ENCODE assay signal across 8 mouse cellular contexts in genomic region chr13:85310968-85311367, GRCm38 (mm10). TPM values are rescaled to one million over a fixed set of nuclear protein-coding genes. Genes with fewer than 3 reads are reported as not detected.
A peak's percentile ranks its signal among the peaks of the same experiment; 100 is the strongest.
DNase-seq lines count a peak whose midpoint lies in the region; ATAC-seq lines count a peak whose summit lies in the region.
"Had no signal": no experiment of that assay in that cellular context is flagged by ENCODE, and none has a peak within 500 bp of the region (broad histone marks: within the 10 kb centered on the region; RNA-seq: fewer than 3 reads in every experiment).

No protein-coding gene starts in this region.

- DNase-seq in limb, embryonic 10.5 days (ENCODE audit: low spot score): no peak
- peak; percentile 38 for DNase-seq in cerebellum, adult 8-10 months
- peak; percentile 35 for DNase-seq in forelimb bud, embryonic 11.5 days (ENCODE audit: low read depth, low spot score)
- peak; percentile 52 to 61 for DNase-seq in right cerebral cortex, adult 2 months (ENCODE audit: low spot score in 2 of 2)
- DNase-seq in natural killer cell, adult 2 months (ENCODE audit: low spot score in 2 of 2): no peak

- H3K4me2 ChIP-seq in limb, embryonic 12.5 days: no peak overlapping the region
- H3K4me2 ChIP-seq: midbrain, embryonic 13.5 days had no signal

- no peak overlapping the region for H3K27ac ChIP-seq in limb, embryonic 12.5 days
- H3K27ac ChIP-seq in limb, embryonic 10.5 days: no peak overlapping the region
- H3K27ac ChIP-seq: midbrain, embryonic 13.5 days had no signal

- H3K4me3 ChIP-seq in limb, embryonic 12.5 days (replicated peaks): no peak overlapping the region
- H3K4me3 ChIP-seq in limb, embryonic 10.5 days: no peak overlapping the region
- H3K4me3 ChIP-seq: midbrain, embryonic 13.5 days had no signal

- ATAC-seq in limb, embryonic 12.5 days (ENCODE audit: insufficient number of reproducible peaks, insufficient read depth, low FRiP score, low TSS enrichment, low read depth): peak; percentile 37; the same call in 1 of the 2 replicates
- no peak for ATAC-seq in erythroblast, adult 5-6 weeks (replicated peaks; ENCODE audit: low FRiP score, poor library complexity, severe bottlenecking)
- ATAC-seq: midbrain, embryonic 13.5 days had no signal

- no peaks in the 10 kb centered on the region for H3K4me1 ChIP-seq in limb, embryonic 12.5 days (replicated peaks)
- peaks cover 6% of the 10 kb centered on the region for H3K4me1 ChIP-seq in limb, embryonic 10.5 days
- H3K4me1 ChIP-seq: midbrain, embryonic 13.5 days had no signal

- H3K9ac ChIP-seq in limb, embryonic 12.5 days (replicated peaks): no peak overlapping the region
- H3K9ac ChIP-seq: midbrain, embryonic 13.5 days had no signal

- no peaks in the 10 kb centered on the region for H3K9me3 ChIP-seq in limb, embryonic 12.5 days
- no peaks in the 10 kb centered on the region for H3K9me3 ChIP-seq in limb, embryonic 10.5 days (replicated peaks)
- H3K9me3 ChIP-seq: midbrain, embryonic 13.5 days had no signal

- H3K36me3 ChIP-seq in limb, embryonic 12.5 days: no peaks in the 10 kb centered on the region
- no peaks in the 10 kb centered on the region for H3K36me3 ChIP-seq in limb, embryonic 10.5 days
- H3K36me3 ChIP-seq: midbrain, embryonic 13.5 days had no signal

- 10% methylated on average over 5 of the region's 5 CpGs for WGBS in limb, embryonic 12.5 days
- 16% methylated on average over 5 of the region's 5 CpGs for whole genome bisulfite sequencing in limb, embryonic 10.5 days

- H3K27me3 ChIP-seq in limb, embryonic 12.5 days: no peaks in the 10 kb centered on the region
- no peaks in the 10 kb centered on the region for H3K27me3 ChIP-seq in limb, embryonic 10.5 days (ENCODE audit: low read depth, poor library complexity, severe bottlenecking)
- H3K27me3 ChIP-seq: midbrain, embryonic 13.5 days had no signal

RNA-seq across cellular contexts. Expression of gene Rasa1, which starts 22.0 kb away (rescaled TPM):
- 54.6 and 61.3 TPM in 2 replicates for polyA plus RNA-seq in limb, embryonic 12.5 days (2016; fragmentation: Nextera tagmentation; extraction: Ambion mirVana)
- 38.8 and 48.7 TPM in 2 replicates for polyA plus RNA-seq in limb, embryonic 10.5 days (2016; fragmentation: Nextera tagmentation; extraction: Ambion mirVana)
- 14.6 and 29.4 TPM in 2 replicates for total RNA-seq in erythroblast, adult 5-6 weeks (2015; ENCODE audit: low replicate concordance)
- total RNA-seq in erythroblast, adult 5-6 weeks (2017; ENCODE audit: low replicate concordance): 28.4 and 30.9 TPM in 2 replicates

Comparison
In these comparisons a context has a peak if more than half of its experiments do, and no peak if none do; other contexts are left out.
1. DNase-seq: peak in cerebellum, adult 8-10 months (single experiment), forelimb bud, embryonic 11.5 days (single experiment) and right cerebral cortex, adult 2 months (2 of 2); none in limb, embryonic 10.5 days (single experiment) and natural killer cell, adult 2 months (0 of 2).